Mouse (Mus musculus) limb, embryonic 11.5 days (tissue): ENCODE measurements at regions not wholly inside any gene's neighbourhood (a gene's known extent, or its start where the extent isn't known, plus 50 kb on each side); places are given as distances from the start of the nearest gene placed in this dataset.
A peak's percentile ranks its signal among the peaks of the same experiment; 100 is the strongest.

ENCODE experiments used
- ATAC-seq: fragments of 200-750 bp; cut with Nextera tagmentation; 2 replicates; pipeline ENCODE4 v1.8.0; 2017; ENCODE audit warnings: low read depth; ENCODE audit not compliant: insufficient number of reproducible peaks, low FRiP score, low TSS enrichment
- DNase-seq: peaks from one replicate; pipeline ENCODE4 v3.0.0-alpha.2; 2015; ENCODE audit warnings: low spot score
- H3K27ac ChIP-seq: fragments of 300-500 bp; sonication (generic); replicated peaks from 2 replicates; pipeline ENCODE4 v1.5.1; 2014; ENCODE audit warnings: low read depth, mild to moderate bottlenecking, low read length
- H3K27me3 ChIP-seq: fragments of 300-500 bp; sonication (generic); 2 replicates; pipeline ENCODE4 v1.6.1; 2014; ENCODE audit warnings: mild to moderate bottlenecking, low read length, mixed read lengths; ENCODE audit not compliant: control insufficient read depth, insufficient read depth
- H3K36me3 ChIP-seq: fragments of 300-500 bp; sonication (generic); 2 replicates; pipeline ENCODE4 v1.6.1; 2014; ENCODE audit warnings: mild to moderate bottlenecking, low read length, moderate library complexity, mixed read lengths; ENCODE audit not compliant: control insufficient read depth, insufficient read depth
- H3K4me1 ChIP-seq: fragments of 300-500 bp; sonication (generic); 2 replicates; pipeline ENCODE4 v1.6.1; 2014; ENCODE audit warnings: low read length, mixed read lengths; ENCODE audit not compliant: control insufficient read depth, insufficient read depth
- H3K4me2 ChIP-seq: fragments of 300-500 bp; sonication (generic); 2 replicates; pipeline ENCODE4 v1.6.1; 2014; ENCODE audit warnings: low read depth, mild to moderate bottlenecking, moderate library complexity; ENCODE audit not compliant: severe bottlenecking
- H3K4me3 ChIP-seq: fragments of 300-500 bp; sonication (generic); 2 replicates; pipeline ENCODE4 v1.5.1; 2014; ENCODE audit warnings: low read depth, low read length
- H3K9ac ChIP-seq: fragments of 300-500 bp; sonication (generic); 2 replicates; pipeline ENCODE4 v1.6.1; 2014; ENCODE audit warnings: mild to moderate bottlenecking, low read length
- H3K9me3 ChIP-seq: fragments of 300-500 bp; sonication (generic); 2 replicates; pipeline ENCODE4 v1.6.1; 2016; ENCODE audit warnings: low read length; ENCODE audit not compliant: control insufficient read depth
- WGBS: fragments of 180-500 bp; shearing (Covaris S2); extraction: QIAGEN DNeasy Blood & Tissue Kit; methylation state at CpG from one replicate; pipeline ENCODE4 v1.1.7; 2014; 5-methylcytosine and 5-hydroxymethylcytosine counted together

- Histone ChIP-seq H3K9me3 (no peaks in the 10 kb centered on the region), H3K27me3 (no peaks in the 10 kb centered on the region), H3K27ac (no peak overlapping the region), H3K9ac (no peak overlapping the region), H3K4me2 (no peak overlapping the region), H3K4me1 (no peaks in the 10 kb centered on the region), H3K4me3 (no peak overlapping the region), H3K36me3 (no peaks in the 10 kb centered on the region)
- WGBS: 88% methylated on average over 1 of the region's 1 CpGs
- ATAC-seq (no peak), DNase-seq (no peak)
These were observed 153.4 kb downstream of the Lrriq3 start for GRCm38 (mm10) chr3:155246628-155247027.

DNA sequence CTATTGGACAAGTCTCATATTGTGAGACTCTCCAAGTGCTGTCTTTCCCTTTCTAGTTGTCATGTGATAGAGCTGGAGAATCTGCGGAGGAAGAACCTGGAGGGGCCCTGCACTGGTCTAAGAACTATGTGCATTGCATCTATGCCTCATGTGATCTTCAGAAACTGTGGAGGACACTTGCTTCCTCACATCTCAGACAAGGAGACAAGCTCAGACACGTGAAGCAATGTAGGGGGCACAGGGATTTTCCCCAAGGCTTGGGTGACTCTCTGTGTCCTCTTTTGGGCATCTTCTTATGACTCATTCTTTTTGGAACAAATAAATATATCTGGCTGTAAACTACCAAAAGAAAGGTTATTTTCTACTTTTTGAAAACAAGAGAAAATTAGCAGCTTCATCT lies 153.9 kb downstream of the Lrriq3 start:
- DNase-seq: no peak
- 73% methylated on average over 2 of the region's 2 CpGs for WGBS
- no peaks in the 10 kb centered on the region for H3K36me3 ChIP-seq

DNA sequence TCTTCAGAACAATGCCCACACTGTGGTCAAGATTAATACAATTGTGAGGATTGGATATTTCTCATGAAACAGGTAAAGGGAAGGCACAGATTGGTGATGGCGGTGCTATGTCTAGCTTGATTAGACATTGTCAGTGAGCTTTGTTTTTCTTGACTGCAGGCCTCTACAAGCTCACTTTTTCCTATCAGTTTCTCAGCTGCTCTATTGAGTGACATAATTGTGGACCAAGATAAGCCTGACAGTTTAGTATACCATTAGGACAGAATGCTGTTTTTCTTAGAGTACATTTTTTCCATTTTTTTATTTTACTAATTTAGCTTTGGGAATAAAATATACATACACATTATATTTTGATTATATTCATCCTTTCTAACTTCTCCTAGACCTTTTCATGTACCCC lies 154.7 kb downstream of the Lrriq3 start:
- H3K27ac ChIP-seq: no peak overlapping the region
- H3K4me2 ChIP-seq: no peak overlapping the region
- H3K27me3 ChIP-seq: no peaks in the 10 kb centered on the region
- DNase-seq: no peak
- no peaks in the 10 kb centered on the region for H3K4me1 ChIP-seq
- WGBS: 96% methylated on average over 1 of the region's 1 CpGs
- H3K4me3 ChIP-seq: no peak overlapping the region
- no peaks in the 10 kb centered on the region for H3K9me3 ChIP-seq
- H3K36me3 ChIP-seq: no peaks in the 10 kb centered on the region
- no peak overlapping the region for H3K9ac ChIP-seq
- no peak for ATAC-seq

More for the DNA sequence above, 153.9 kb downstream of the Lrriq3 start:
- H3K9me3 ChIP-seq: no peaks in the 10 kb centered on the region
- H3K27me3 ChIP-seq: no peaks in the 10 kb centered on the region
- no peaks in the 10 kb centered on the region for H3K4me1 ChIP-seq
- no peak overlapping the region for H3K4me2 ChIP-seq
- no peak overlapping the region for H3K9ac ChIP-seq
- no peak overlapping the region for H3K4me3 ChIP-seq
- no peak for ATAC-seq
- no peak overlapping the region for H3K27ac ChIP-seq

- no peaks in the 10 kb centered on the region for H3K27me3 ChIP-seq
- no peak overlapping the region for H3K4me3 ChIP-seq
- no peaks in the 10 kb centered on the region for H3K4me1 ChIP-seq
- H3K36me3 ChIP-seq: no peaks in the 10 kb centered on the region
- no peak overlapping the region for H3K9ac ChIP-seq
- no peak for DNase-seq
- WGBS: 87% methylated on average over 2 of the region's 2 CpGs
- ATAC-seq: no peak
- H3K9me3 ChIP-seq: no peaks in the 10 kb centered on the region
- H3K4me2 ChIP-seq: no peak overlapping the region
- H3K27ac ChIP-seq: no peak overlapping the region
These were observed 157.7 kb downstream of the Lrriq3 start for GRCm38 (mm10) chr3:155250904-155251303.

- WGBS: 70% methylated on average over 3 of the region's 3 CpGs
- no peak overlapping the region for H3K4me2 ChIP-seq
- no peak overlapping the region for H3K9ac ChIP-seq
- no peak for ATAC-seq
- no peaks in the 10 kb centered on the region for H3K9me3 ChIP-seq
- H3K27me3 ChIP-seq: no peaks in the 10 kb centered on the region
- H3K36me3 ChIP-seq: no peaks in the 10 kb centered on the region
- no peaks in the 10 kb centered on the region for H3K4me1 ChIP-seq
- no peak overlapping the region for H3K4me3 ChIP-seq
- peak; percentile 26 for DNase-seq
- no peak overlapping the region for H3K27ac ChIP-seq
These were observed 205.0 kb downstream of the Lrriq3 start for GRCm38 (mm10) chr3:155298206-155298605.

DNA sequence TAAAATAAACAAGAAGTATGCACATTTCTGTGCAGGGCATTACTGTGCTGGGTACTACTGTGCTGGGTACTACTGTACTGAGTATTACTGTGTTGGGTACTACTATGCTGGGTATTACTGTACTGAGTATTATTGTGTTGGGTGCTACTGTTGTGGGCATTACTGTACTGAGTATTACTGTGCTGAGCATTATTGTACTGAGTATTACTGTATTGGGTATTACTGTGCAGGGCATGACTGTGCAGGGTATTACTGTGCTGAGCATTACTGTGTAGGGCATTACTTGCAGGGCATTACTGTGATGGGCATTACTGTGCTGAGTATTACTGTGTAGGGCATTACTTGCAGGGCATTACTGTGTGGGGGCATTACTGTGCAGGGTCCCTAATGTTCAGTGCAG lies 205.5 kb downstream of the Lrriq3 start:
- Histone ChIP-seq H3K27me3 (no peaks in the 10 kb centered on the region), H3K27ac (no peak overlapping the region), H3K4me3 (no peak overlapping the region), H3K9me3 (no peaks in the 10 kb centered on the region), H3K4me2 (no peak overlapping the region), H3K4me1 (no peaks in the 10 kb centered on the region), H3K36me3 (no peaks in the 10 kb centered on the region), H3K9ac (no peak overlapping the region)
- 0 out of 2 replicates have a peak, but pooled peaks have one; percentile 33 for ATAC-seq
- no peak for DNase-seq

DNA sequence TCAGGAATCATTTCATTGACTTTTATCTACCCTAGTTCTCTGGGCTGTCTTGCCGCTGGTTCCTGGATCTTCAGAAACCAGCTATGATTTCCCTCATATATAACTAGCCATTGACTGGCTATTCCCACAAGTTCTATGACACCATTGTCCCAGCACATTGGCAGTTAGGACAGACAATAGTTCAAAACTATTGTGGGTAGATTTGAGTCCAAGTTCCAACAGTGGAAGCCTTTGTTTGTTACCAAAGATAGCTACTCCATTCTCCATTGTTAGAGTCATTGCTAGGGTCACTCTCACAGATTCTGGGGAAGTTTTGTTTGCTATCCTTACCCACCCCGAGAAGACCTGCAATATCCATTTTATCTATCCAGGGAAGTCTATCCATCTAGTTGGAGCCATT lies 229.1 kb downstream of the Lrriq3 start:
- H3K9me3 ChIP-seq: no peaks in the 10 kb centered on the region
- ATAC-seq (no peak), DNase-seq (no peak)
- no peaks in the 10 kb centered on the region for H3K4me1 ChIP-seq
- no peak overlapping the region for H3K27ac ChIP-seq
- no peaks in the 10 kb centered on the region for H3K27me3 ChIP-seq
- no peak overlapping the region for H3K4me2 ChIP-seq
- H3K4me3 ChIP-seq: no peak overlapping the region
- H3K9ac ChIP-seq: no peak overlapping the region
- no peaks in the 10 kb centered on the region for H3K36me3 ChIP-seq
- WGBS: 96% methylated on average over 2 of the region's 2 CpGs

- no peak overlapping the region for H3K4me2 ChIP-seq
- H3K36me3 ChIP-seq: no peaks in the 10 kb centered on the region
- DNase-seq (no peak), ATAC-seq (0 out of 2 replicates have a peak, but pooled peaks have one; percentile 31)
- H3K27ac ChIP-seq: no peak overlapping the region
- no peaks in the 10 kb centered on the region for H3K4me1 ChIP-seq
- no peaks in the 10 kb centered on the region for H3K27me3 ChIP-seq
- H3K4me3 ChIP-seq: no peak overlapping the region
- H3K9ac ChIP-seq: no peak overlapping the region
- H3K9me3 ChIP-seq: no peaks in the 10 kb centered on the region
- WGBS: 58% methylated on average over 2 of the region's 2 CpGs
These were observed 236.5 kb downstream of the Lrriq3 start for GRCm38 (mm10) chr3:155329701-155330100.

DNA sequence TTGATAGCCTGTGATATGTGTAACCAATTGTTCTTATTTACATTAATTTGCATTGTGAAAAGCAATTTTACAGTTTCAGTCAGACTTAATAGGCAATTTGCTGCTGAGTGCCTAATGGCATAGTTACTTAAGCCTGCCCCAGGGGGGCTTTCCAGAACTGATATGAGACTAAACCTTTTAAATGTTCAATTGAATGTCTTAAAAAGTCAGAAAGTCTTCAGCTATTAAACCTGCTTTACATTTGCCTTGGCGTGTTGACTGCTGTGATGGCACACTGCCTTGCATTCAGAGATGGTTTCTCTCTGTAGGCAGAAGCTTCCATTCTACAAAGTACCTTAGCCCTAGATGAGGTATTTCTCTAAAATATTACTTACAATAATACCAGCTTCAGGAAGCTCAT lies 256.0 kb downstream of the Lrriq3 start:
- no peak for ATAC-seq
- H3K27me3 ChIP-seq: no peaks in the 10 kb centered on the region
- WGBS: 68% methylated on average over 1 of the region's 1 CpGs
- H3K9ac ChIP-seq: no peak overlapping the region
- no peaks in the 10 kb centered on the region for H3K36me3 ChIP-seq
- no peaks in the 10 kb centered on the region for H3K9me3 ChIP-seq
- no peaks in the 10 kb centered on the region for H3K4me1 ChIP-seq
- H3K27ac ChIP-seq: no peak overlapping the region
- no peak overlapping the region for H3K4me2 ChIP-seq
- no peak for DNase-seq
- H3K4me3 ChIP-seq: no peak overlapping the region
